Mouse (Mus musculus): ENCODE results near the gene Gm20388.

The Gm20388 gene

GRCm38 (mm10) chr8:124321227-124321840, 4410.7 kb downstream of the Gm20388 start:
- DNase-seq (ENCODE audit: low spot score): no peak

GRCm38 (mm10) chr8:124323356-124323755, 4412.7 kb downstream of the Gm20388 start:
- DNase-seq (ENCODE audit: low spot score): no peak

- DNase-seq (ENCODE audit: low spot score): no peak
Measured at GRCm38 (mm10) chr8:124328259-124328658, 4417.6 kb downstream of the Gm20388 start.

- no peak for DNase-seq (ENCODE audit: low spot score)
Measured at GRCm38 (mm10) chr8:124329690-124330089, 4419.0 kb downstream of the Gm20388 start.

GRCm38 (mm10) chr8:124330433-124330832, 4419.8 kb downstream of the Gm20388 start:
- DNase-seq (ENCODE audit: low spot score): no peak

GRCm38 (mm10) chr8:124331094-124331493, 4420.5 kb downstream of the Gm20388 start:
- DNase-seq (ENCODE audit: low spot score): no peak

- no peak for DNase-seq (ENCODE audit: low spot score)
Measured at GRCm38 (mm10) chr8:124331706-124332105, 4421.1 kb downstream of the Gm20388 start.

GRCm38 (mm10) chr8:124336302-124336701, 4425.7 kb downstream of the Gm20388 start:
- no peak for DNase-seq (ENCODE audit: low spot score)

- DNase-seq (ENCODE audit: low spot score): no peak
Measured at GRCm38 (mm10) chr8:124339742-124340141, 4429.1 kb downstream of the Gm20388 start.

GRCm38 (mm10) chr8:124340360-124341068, 4429.9 kb downstream of the Gm20388 start:
- peak; percentile 35 for DNase-seq (ENCODE audit: low spot score)

GRCm38 (mm10) chr8:124343151-124343550, 4432.5 kb downstream of the Gm20388 start:
- DNase-seq (ENCODE audit: low spot score): no peak

GRCm38 (mm10) chr8:124343991-124344390, 4433.4 kb downstream of the Gm20388 start:
- no peak for DNase-seq (ENCODE audit: low spot score)

GRCm38 (mm10) chr8:124345098-124345497, 4434.5 kb downstream of the Gm20388 start:
- no peak for DNase-seq (ENCODE audit: low spot score)

- peak; percentile 76 for DNase-seq (ENCODE audit: low spot score)
Measured at GRCm38 (mm10) chr8:124346852-124347523, 4436.3 kb downstream of the Gm20388 start.

- DNase-seq (ENCODE audit: low spot score): no peak
Measured at GRCm38 (mm10) chr8:124348087-124348486, 4437.4 kb downstream of the Gm20388 start.

GRCm38 (mm10) chr8:124349663-124350062, 4439.0 kb downstream of the Gm20388 start:
- DNase-seq (ENCODE audit: low spot score): peak; percentile 82

GRCm38 (mm10) chr8:124351636-124352035, 4441.0 kb downstream of the Gm20388 start:
- no peak for DNase-seq (ENCODE audit: low spot score)

GRCm38 (mm10) chr8:124360911-124361310, 4450.3 kb downstream of the Gm20388 start:
- no peak for DNase-seq (ENCODE audit: low spot score)

GRCm38 (mm10) chr8:124361773-124362427, 4451.3 kb downstream of the Gm20388 start:
- no peak for DNase-seq (ENCODE audit: low spot score)

- no peak for DNase-seq (ENCODE audit: low spot score)
Measured at GRCm38 (mm10) chr8:124362589-124362988, 4451.9 kb downstream of the Gm20388 start.

GRCm38 (mm10) chr8:124363337-124363736, 4452.7 kb downstream of the Gm20388 start:
- DNase-seq (ENCODE audit: low spot score): no peak

GRCm38 (mm10) chr8:124368213-124368612, 4457.6 kb downstream of the Gm20388 start:
- peak; percentile 91 for DNase-seq (ENCODE audit: low spot score)
